Mouse (Mus musculus) T-helper 1 cell (primary cell): ENCODE measurements around the gene Pip5k1a.
"Not testable (repeated sequence)": the region's sequence is repeated elsewhere in the genome, so short reads cannot be mapped to it uniquely, and the experiment has no call there.

ENCODE experiments used
- in situ Hi-C: fragments of 300-600 bp; cut with MboI, MseI; formaldehyde crosslinking; loops from one replicate; pipeline ENCODE4 v1.15.1; 2025; ENCODE audit warnings: high pct_unique_total_duplicates

The Pip5k1a gene

DNA sequence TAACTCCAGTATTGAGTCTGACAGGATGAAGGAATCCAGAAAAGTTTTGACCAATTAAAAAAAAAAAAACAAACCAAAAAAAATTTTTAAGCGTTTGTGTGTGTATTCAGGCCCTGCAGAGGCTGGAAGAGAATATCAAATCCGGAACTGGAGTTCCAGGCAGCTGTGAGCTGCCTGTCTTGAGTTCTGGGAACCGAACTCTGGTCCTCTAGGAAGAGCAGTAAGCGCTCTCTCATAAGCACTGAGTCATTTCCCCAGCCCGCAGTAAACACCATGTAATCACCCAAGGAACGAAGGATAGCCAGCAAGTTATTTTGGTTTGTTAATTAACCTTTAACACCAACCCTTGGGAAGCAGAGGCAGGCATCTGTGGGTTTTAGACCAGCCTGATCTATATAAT is 63.5 kb downstream of the Pip5k1a start:
- in situ Hi-C loops: no loop called here

- in situ Hi-C loops: no loop called here
Observed at GRCm38 (mm10) chr3:95042838-95043229, 63.9 kb downstream of the Pip5k1a start.

GRCm38 (mm10) chr3:95042166-95042837 is 64.4 kb downstream of the Pip5k1a start, which contains the start of gene Psmd4:
Gene Psmd4 (minus strand): TSS chr3:95042614.
- in situ Hi-C loops: no loop called here

GRCm38 (mm10) chr3:95041625-95042024 is 65.1 kb downstream of the Pip5k1a start:
- in situ Hi-C loops: no loop called here

DNA sequence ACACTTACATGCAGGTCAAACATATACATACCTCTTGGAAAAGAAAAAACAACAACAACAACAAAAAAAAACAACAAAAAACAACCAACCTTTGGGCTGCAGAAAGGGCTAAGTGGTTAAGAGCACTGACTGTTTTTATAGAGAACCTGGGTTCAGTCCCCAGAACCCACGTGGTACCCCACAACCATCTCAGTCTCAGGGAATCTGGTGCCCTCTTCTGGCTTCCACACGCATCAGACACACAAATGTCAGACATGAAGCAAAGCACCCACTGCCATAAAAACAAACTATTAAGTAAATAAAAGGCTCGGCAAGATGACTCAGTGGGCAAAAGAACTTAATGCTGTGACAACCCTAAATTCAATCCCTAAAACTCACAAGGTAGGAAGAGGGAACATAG is 76.8 kb downstream of the Pip5k1a start:
- in situ Hi-C loops: no loop called here

- in situ Hi-C loops: not testable (repeated sequence)
Observed at GRCm38 (mm10) chr3:95029291-95029827, 77.4 kb downstream of the Pip5k1a start.

DNA sequence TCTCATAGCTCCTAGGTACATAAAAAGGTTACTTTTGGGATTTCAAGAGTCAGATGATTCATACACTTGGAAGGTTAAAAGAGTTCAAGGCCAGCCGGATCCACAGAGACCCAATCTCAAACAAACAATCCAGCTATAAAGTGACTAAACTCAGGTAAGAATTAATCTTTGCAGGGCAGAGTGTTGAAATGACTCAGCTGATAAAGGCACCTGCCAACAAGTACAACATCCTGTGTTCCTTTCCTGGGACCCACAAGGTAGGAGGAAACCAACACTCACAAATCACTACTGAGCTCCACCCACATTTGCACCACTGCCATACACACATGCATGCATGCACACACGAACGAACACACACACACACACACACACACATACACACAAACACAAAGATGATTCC is 78.1 kb downstream of the Pip5k1a start:
- in situ Hi-C loops: no loop called here

GRCm38 (mm10) chr3:95027701-95028100 is 79.0 kb downstream of the Pip5k1a start:
- in situ Hi-C loops: no loop called here

GRCm38 (mm10) chr3:95027057-95027645 is 79.6 kb downstream of the Pip5k1a start:
- in situ Hi-C loops: no loop called here

DNA sequence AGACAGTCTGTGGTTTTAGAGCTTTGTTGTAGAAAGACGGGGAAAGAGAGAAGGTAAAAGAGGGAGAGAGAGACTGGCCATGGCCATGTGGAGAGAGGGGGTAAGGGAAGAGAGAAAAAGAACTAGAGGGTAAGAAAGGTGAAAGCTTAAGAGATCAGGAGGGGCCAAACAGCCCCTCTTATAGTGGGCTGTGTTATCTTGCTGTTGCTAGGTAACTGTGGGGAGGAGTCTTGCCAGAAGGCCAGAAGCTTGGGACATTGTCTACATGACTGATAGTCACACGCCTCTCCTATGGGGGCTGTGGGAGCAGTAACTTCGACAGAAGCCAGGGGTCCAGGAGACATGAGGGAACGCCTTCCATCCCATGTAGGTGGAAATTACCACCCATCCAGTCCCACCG is 81.5 kb downstream of the Pip5k1a start:
- in situ Hi-C loops: no loop called here

- in situ Hi-C loops: no loop called here
Observed at GRCm38 (mm10) chr3:95024551-95024950, 82.2 kb downstream of the Pip5k1a start.

DNA sequence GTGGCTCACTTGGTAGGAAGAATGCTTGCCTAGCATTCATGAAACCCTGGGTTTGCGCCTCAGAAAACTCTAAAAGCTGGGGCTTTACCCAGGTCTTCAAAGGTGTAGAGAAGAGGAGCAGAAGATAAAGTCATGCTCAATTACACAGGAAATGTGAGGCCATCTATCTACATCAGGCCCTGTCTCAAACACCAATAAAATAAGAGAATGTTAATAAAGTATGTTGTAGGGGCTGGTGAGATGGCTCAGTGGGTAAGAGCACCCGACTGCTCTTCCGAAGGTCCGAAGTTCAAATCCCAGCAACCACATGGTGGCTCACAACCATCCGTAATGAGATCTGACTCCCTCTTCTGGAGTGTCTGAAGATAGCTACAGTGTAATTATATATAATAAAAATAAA is 85.8 kb downstream of the Pip5k1a start:
- in situ Hi-C loops: not testable (repeated sequence)

DNA sequence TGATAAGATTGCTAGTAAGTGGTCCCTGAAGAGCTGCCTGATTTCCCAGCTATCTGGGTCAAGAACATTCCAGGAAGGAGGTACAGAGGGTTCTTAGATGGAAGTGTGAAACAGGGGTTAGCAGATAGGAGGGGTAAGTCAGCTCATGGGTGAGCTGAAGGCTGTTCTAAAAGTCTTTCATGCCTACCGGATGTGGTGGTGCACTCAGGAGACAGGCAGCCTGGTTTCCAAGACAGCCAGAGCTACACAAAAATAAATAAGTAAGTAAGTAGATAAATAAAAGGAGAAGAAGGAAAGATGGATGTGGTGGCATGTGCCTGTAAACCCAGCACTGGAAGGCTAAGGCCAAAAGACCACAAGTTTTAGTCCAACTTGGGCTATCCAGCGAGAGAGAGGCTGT is 88.0 kb downstream of the Pip5k1a start:
- in situ Hi-C loops: no loop called here

GRCm38 (mm10) chr3:95016532-95017056 is 90.1 kb downstream of the Pip5k1a start:
- in situ Hi-C loops: no loop called here

DNA sequence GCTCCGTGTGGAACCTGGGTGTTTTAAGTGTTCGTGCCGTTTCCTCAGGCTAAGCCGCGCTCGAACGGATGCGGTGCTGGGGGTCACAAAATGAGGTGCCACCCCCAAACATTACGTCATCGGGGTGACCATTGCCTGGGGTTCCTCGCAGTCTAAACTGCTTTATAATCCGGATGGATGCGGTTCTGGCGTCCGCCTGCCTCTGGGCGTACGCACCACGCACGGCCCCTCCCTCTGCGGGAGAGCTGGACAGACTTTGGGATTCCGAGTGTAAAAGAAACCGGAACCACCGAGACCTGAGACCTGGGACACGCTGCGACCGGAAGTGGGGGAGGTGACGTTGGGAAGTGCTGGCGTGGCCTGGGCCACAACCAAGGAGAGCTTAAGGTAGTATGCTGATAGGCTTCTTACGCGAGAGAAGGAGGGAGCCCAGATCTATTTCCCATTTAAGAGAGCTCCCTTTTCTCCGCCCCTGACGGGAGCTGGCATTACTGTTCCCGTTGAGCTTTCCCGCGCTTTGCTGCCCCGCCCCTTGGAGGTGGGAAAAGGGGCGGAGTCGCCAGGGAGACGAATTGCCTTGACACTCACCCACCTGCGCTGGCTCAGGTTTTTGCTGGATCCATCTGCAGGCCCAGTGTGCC is 90.7 kb downstream of the Pip5k1a start:
- in situ Hi-C loops: no loop called here

GRCm38 (mm10) chr3:95015337-95015872 is 91.3 kb downstream of the Pip5k1a start, which contains the start of gene Zfp687:
Gene Zfp687 (minus strand): TSS chr3:95015448.
- in situ Hi-C loops: no loop called here

- in situ Hi-C loops: no loop called here
Observed at GRCm38 (mm10) chr3:95014428-95015151, 92.1 kb downstream of the Pip5k1a start.

DNA sequence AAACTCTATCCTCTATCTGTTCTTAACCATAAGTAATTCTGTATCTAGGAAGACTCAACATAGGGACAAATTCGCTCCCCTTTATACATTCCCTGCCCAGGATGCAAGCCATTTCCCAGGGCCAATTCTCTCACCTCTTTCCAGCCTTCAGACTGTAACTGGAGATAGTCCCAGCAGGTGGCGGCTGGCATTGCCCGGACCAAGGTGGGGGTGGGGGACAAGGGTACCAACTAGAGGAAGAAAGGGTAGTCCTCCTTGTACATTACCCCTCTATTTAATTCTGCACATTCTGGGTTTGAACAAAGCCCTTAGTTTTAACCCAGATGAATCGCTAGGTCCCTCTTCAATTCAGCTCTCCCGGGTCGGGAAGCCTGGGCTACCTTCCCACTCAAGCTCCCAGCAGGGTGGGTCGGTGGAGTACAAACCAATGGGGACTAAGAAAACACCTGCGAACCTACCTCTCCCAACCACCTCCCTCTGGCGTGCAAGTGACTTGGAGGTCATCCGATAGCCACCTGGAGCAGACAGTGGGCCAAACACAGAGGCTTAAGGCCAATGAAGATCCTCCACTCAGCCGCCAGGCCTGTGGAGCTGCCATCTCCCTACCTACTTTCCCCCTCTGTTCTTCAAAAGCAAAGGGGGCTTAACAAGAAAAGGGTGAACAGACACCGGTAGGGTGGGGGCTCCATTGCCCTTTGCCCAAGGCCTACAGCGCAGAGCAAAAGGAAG is 92.9 kb downstream of the Pip5k1a start:
- in situ Hi-C loops: no loop called here

DNA sequence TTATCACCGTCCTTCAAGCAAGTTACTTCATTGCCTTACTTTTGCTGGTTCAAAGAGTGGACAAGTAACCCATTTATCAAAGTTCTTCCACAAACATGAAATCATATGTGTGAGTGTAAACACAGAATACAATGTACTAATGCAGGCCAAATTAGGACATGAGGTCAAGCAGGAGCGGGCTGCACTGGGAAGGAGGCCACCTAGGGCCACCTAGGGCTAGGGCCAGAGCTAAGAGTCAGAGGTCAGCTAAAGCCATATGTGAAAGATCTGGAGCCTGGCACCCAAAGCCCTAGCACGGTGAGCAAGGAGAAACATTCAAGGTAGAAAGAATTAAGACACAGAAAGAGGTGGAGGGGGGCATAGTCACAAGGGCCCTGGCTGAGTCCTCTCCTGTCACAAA is 93.7 kb downstream of the Pip5k1a start:
- in situ Hi-C loops: no loop called here

DNA sequence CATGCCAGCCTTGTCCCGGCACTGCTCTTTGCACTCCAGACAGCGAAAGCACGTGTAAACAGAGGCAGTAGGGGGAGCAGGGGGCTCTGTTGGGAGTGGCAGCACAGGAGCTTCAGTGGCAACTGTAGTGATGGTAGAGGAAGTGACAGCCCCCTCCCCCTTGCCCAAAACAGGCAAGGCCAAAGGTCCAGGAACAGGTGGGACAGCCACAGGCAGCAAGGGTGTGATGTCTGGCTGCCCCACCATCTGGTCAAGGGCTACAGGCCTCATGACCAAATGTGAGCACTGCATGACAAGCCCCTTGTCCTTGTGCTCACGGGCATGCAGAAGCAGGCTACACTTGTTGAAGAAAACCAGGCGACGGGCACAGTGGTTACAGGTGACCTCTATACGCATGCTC is 96.3 kb downstream of the Pip5k1a start:
- in situ Hi-C loops: no loop called here
